Comparison of ENCODE assay signal across 22 mouse cellular contexts in genomic region chr11:16503150-16503549, GRCm38 (mm10). TPM values are rescaled to one million over a fixed set of nuclear protein-coding genes. Genes with fewer than 3 reads are reported as not detected.
DNase-seq lines count a peak whose midpoint lies in the region; ATAC-seq and TF ChIP-seq lines count a peak whose summit lies in the region.
"Had no signal": no experiment of that assay in that cellular context is flagged by ENCODE, and none has a peak within 500 bp of the region (broad histone marks: within the 10 kb centered on the region; RNA-seq: fewer than 3 reads in every experiment).

No protein-coding gene starts in this region.

- DNase-seq in stomach, postnatal 0 days (ENCODE audit: low spot score) = no peak
- DNase-seq in liver, embryonic 14.5 days (ENCODE audit: low read depth in 3 of 3, low spot score in 3 of 3) = peak; percentile 77 to 85 (median 80)
- DNase-seq in kidney, postnatal 25 days = no peak
- DNase-seq in lung, postnatal 14 days = no peak
- no peak for DNase-seq in ovary, postnatal 14 days (ENCODE audit: low spot score)
- DNase-seq: adrenal gland, adult 2 months; cerebellum, adult 2 months; gastrocnemius, postnatal 36 days; kidney, adult 8-10 months; kidney, postnatal 4 days; left cerebral cortex, postnatal 4 days; lung, adult 18-20 months; lung, postnatal 4 days; thymus, adult 18-20 months had no signal

- peaks cover 20% of the 10 kb centered on the region for H3K36me3 ChIP-seq in stomach, embryonic 15.5 days
- peaks cover 15% of the 10 kb centered on the region; the same call in 1 of the 2 replicates for H3K36me3 ChIP-seq in stomach, postnatal 0 days (ENCODE audit: control insufficient read depth, insufficient read depth, low read length)
- peaks cover 48% of the 10 kb centered on the region for H3K36me3 ChIP-seq in liver, embryonic 14.5 days (replicated peaks; ENCODE audit: control insufficient read depth, insufficient read depth, low read depth)

- H3K27ac ChIP-seq in stomach, embryonic 15.5 days = no peak overlapping the region
- no peak overlapping the region for H3K27ac ChIP-seq in stomach, postnatal 0 days (replicated peaks)
- peak overlapping the region; percentile 96 for H3K27ac ChIP-seq in liver, embryonic 14.5 days
- H3K27ac ChIP-seq: embryonic facial prominence, embryonic 13.5 days; forebrain, embryonic 12.5 days; hindbrain, embryonic 12.5 days; midbrain, embryonic 13.5 days had no signal

- TF ChIP-seq EP300 in stomach, postnatal 0 days (optimal IDR thresholded peaks at IDR 0.05) = no peak
- peak; percentile 96 for TF ChIP-seq EP300 in liver, embryonic 14.5 days (IDR thresholded peaks at IDR 0.05; ENCODE audit: low read depth)

- no peak for TF ChIP-seq CTCF in stomach, postnatal 0 days (IDR thresholded peaks at IDR 0.05; ENCODE audit: low read depth)
- no peak for TF ChIP-seq CTCF in liver, embryonic 14.5 days (IDR thresholded peaks at IDR 0.05; ENCODE audit: low read depth)

- peak; percentile 37; the same call in 1 of the 2 replicates for ATAC-seq in stomach, embryonic 15.5 days (ENCODE audit: insufficient read depth, low FRiP score, low read depth)
- ATAC-seq in stomach, postnatal 0 days (ENCODE audit: low FRiP score, low TSS enrichment) = no peak
- ATAC-seq in common myeloid progenitor, adult 5-6 weeks (replicated peaks; ENCODE audit: low read depth, poor library complexity, severe bottlenecking) = peak; percentile 33; the same call in 1 of the 2 replicates
- peak; percentile 78 for ATAC-seq in liver, embryonic 14.5 days (ENCODE audit: insufficient read depth)
- ATAC-seq: inflammation-experienced regulatory T-cells, adult 6 months; midbrain, embryonic 13.5 days had no signal

- H3K4me2 ChIP-seq in stomach, embryonic 15.5 days = no peak overlapping the region
- H3K4me2 ChIP-seq in stomach, postnatal 0 days (replicated peaks; ENCODE audit: low read depth) = no peak overlapping the region
- H3K4me2 ChIP-seq in liver, embryonic 14.5 days (ENCODE audit: low read depth) = peak overlapping the region; percentile 83
- H3K4me2 ChIP-seq: embryonic facial prominence, embryonic 13.5 days; forebrain, embryonic 12.5 days; hindbrain, embryonic 12.5 days; midbrain, embryonic 13.5 days had no signal

- no peak overlapping the region for H3K9ac ChIP-seq in stomach, embryonic 15.5 days
- no peak overlapping the region for H3K9ac ChIP-seq in stomach, postnatal 0 days (ENCODE audit: low read length)
- peak overlapping the region; percentile 70 for H3K9ac ChIP-seq in liver, embryonic 14.5 days (replicated peaks)
- H3K9ac ChIP-seq: embryonic facial prominence, embryonic 13.5 days; forebrain, embryonic 12.5 days; hindbrain, embryonic 12.5 days; midbrain, embryonic 13.5 days had no signal

- no peaks in the 10 kb centered on the region for H3K27me3 ChIP-seq in stomach, embryonic 15.5 days (replicated peaks)
- no peaks in the 10 kb centered on the region for H3K27me3 ChIP-seq in stomach, postnatal 0 days (ENCODE audit: control insufficient read depth, insufficient read depth, low read length)
- no peaks in the 10 kb centered on the region for H3K27me3 ChIP-seq in liver, embryonic 14.5 days (ENCODE audit: control insufficient read depth, insufficient read depth, low read length)
- H3K27me3 ChIP-seq: embryonic facial prominence, embryonic 13.5 days; forebrain, embryonic 12.5 days; hindbrain, embryonic 12.5 days; midbrain, embryonic 13.5 days had no signal

- no peaks in the 10 kb centered on the region for H3K4me1 ChIP-seq in stomach, embryonic 15.5 days
- no peaks in the 10 kb centered on the region for H3K4me1 ChIP-seq in stomach, postnatal 0 days (replicated peaks; ENCODE audit: control insufficient read depth, insufficient read depth)
- peaks cover 26 to 32% of the 10 kb centered on the region in 2 experiments for H3K4me1 ChIP-seq in liver, embryonic 14.5 days (replicated peaks; ENCODE audit: control insufficient read depth in 2 of 2, insufficient read depth in 2 of 2, low read length in 1 of 2)

- H3K4me3 ChIP-seq in stomach, embryonic 15.5 days (replicated peaks) = no peak overlapping the region
- no peak overlapping the region for H3K4me3 ChIP-seq in stomach, postnatal 0 days (ENCODE audit: low read depth, low read length)
- peak overlapping the region; percentile 56 to 66 for H3K4me3 ChIP-seq in liver, embryonic 14.5 days (ENCODE audit: insufficient read depth in 1 of 2, low read depth in 2 of 2, low read length in 2 of 2)
- H3K4me3 ChIP-seq: embryonic facial prominence, embryonic 13.5 days; forebrain, embryonic 12.5 days; hindbrain, embryonic 12.5 days; midbrain, embryonic 13.5 days; myocyte had no signal

- no peaks in the 10 kb centered on the region for H3K9me3 ChIP-seq in stomach, embryonic 15.5 days
- H3K9me3 ChIP-seq in stomach, postnatal 0 days (ENCODE audit: control insufficient read depth, low read length) = no peaks in the 10 kb centered on the region
- no peaks in the 10 kb centered on the region for H3K9me3 ChIP-seq in liver, embryonic 14.5 days (ENCODE audit: control insufficient read depth, low read length)
- H3K9me3 ChIP-seq: embryonic facial prominence, embryonic 13.5 days; forebrain, embryonic 12.5 days; hindbrain, embryonic 12.5 days; midbrain, embryonic 13.5 days had no signal

- WGBS in stomach, embryonic 15.5 days = 85% methylated on average over 5 of the region's 5 CpGs
- WGBS in stomach, postnatal 0 days = 91% methylated on average over 5 of the region's 5 CpGs
- WGBS in liver, embryonic 14.5 days (ENCODE audit: insufficient replicate concordance) = 18% methylated on average over 5 of the region's 5 CpGs

RNA-seq across cellular contexts. Expression of gene Sec61g, which starts 5.1 kb away (rescaled TPM):
- polyA plus RNA-seq in stomach, embryonic 15.5 days (2015; fragmentation: Nextera tagmentation; extraction: Ambion mirVana) = 32.7 and 42.9 TPM in 2 replicates
- polyA plus RNA-seq in stomach, postnatal 0 days (2015; fragmentation: Nextera tagmentation; extraction: Ambion mirVana) = 33.0 and 35.5 TPM in 2 replicates
- total RNA-seq in common myeloid progenitor, adult 5-6 weeks (2017) = 10.7 and 11.0 TPM in 2 replicates
- polyA plus RNA-seq in liver, embryonic 14.5 days (2012; rRNA removed) = 26.2 and 45.7 TPM in 2 replicates
- polyA plus RNA-seq in liver, embryonic 14.5 days (2014; fragmentation: Nextera tagmentation; extraction: Ambion mirVana) = 33.0 and 33.7 TPM in 2 replicates

Comparison
In these comparisons a context has a peak if more than half of its experiments do, and no peak if none do; other contexts are left out.
1. H3K4me3 ChIP-seq: peak in liver, embryonic 14.5 days (2 of 2); none in stomach, embryonic 15.5 days (single experiment) and stomach, postnatal 0 days (single experiment).
2. DNase-seq: peak in liver, embryonic 14.5 days (3 of 3); none in stomach, postnatal 0 days (single experiment), kidney, postnatal 25 days (0 of 2), lung, postnatal 14 days (single experiment) and ovary, postnatal 14 days (single experiment).